Mouse (Mus musculus) granulocyte monocyte progenitor cell, adult 5-6 weeks (primary cell): Measurements from ENCODE around the gene 1700012P22Rik. TPM values are rescaled to one million over a fixed set of nuclear protein-coding genes. Genes with fewer than 3 reads are reported as not detected.

ENCODE experiments used
- ATAC-seq: replicated peaks from 2 replicates; pipeline ENCODE4 v1.8.0; 2016; ENCODE audit warnings: mild to moderate bottlenecking, moderate TSS enrichment, inconsistent platforms; ENCODE audit not compliant: poor library complexity, severe bottlenecking
- total RNA-seq, 2 experiments: library from RNA; stranded (forward) in 1 of 2; stranded (reverse) in 1 of 2; fragments of 200-712, 200-1000 nt in 1 of 2; fragments of >200 nt in 1 of 2; fragmentation: Nextera tagmentation in 1 of 2; gene quantifications; 2 replicates each; pipeline ENCODE4 v1.2.3; 2014 to 2017

The 1700012P22Rik gene
- total RNA-seq (2014; fragmentation: Nextera tagmentation) (not detected in 2 replicates), total RNA-seq (2017) (not detected in 2 replicates)

DNA sequence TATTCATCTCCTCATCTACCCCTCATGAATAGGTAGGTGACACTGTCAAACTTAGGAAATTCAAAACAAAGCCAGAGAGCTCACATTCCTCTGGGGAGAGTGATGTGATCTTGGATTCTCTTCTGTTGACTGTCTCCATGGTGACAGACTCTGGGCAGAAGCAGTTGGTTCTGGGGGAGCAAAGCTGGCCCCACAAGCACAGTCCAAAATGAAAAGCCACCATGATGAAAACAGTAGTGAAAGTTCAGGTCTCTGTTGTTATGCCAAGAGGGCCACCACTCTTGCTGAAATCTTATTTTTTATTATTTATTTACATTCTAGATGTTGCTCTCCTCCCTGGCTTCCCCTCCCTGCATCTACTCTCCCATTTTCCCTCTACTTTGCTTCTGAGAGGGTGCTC is at the start of gene 1700012P22Rik:
TSS of gene 1700012P22Rik (minus strand) at position 101 of the 400 bp plus-strand sequence.
- ATAC-seq = no peak

DNA sequence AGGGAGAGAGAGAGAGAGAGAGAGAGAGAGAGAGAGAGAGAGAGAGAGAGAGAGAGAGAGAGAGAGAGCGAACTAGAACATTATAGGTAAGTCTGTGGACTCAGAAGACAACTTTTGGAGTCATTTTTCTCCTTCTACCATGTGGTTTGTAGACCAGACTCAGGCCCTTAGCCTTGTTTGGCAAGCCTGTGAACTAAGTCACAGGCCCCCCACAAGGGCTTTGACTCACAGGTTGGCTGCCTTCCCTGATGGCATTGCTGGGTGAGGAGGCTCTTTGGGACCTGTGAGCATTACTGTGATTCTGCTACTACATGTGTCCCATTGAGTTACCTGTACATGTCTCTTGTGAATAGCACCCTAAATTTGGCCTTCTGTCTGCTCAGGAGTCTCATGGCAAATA is 29.5 kb upstream of the 1700012P22Rik start:
- ATAC-seq = no peak

DNA sequence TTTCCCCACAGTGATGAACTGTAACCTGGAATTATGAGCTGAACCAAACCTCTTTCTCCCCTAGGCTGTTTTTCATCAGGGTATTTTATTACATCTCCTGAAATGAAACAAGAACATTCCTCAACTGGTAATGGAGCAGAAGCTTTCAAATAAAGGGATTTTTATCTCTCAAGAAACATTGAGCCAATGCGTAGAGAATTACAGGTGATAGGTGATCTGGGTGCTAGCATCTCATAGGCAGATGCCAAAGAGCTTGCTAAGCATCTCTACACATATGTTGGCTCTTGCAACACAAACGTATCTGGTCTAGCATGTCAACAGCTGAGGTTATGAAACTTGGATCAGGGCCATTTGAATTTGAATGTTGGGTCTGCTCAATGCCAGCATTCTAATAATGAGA is 26.6 kb upstream of the 1700012P22Rik start:
- no peak for ATAC-seq

DNA sequence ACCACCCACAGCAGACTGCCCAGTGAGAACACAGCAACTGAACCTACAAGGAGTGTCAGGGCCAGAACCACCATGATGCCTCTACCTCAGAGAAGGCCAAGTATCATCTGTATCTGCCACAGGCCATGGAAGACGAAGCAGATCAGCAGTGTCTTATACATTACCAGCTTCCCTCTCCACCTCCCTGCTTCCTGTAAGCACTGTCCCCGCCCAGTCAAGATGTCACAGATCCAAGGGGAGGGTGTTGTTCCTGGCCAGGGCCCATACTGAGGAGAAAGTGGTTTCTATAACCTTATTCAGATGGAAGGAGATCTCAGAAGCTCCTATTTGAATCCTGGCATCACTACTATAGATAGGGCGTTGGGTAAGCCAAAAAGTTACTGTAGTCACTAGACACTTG is 25.1 kb upstream of the 1700012P22Rik start, which contains the start of gene Aadacl3:
TSS of gene Aadacl3 (minus strand) at position 101 of the 400 bp plus-strand sequence.
- no peak for ATAC-seq

DNA sequence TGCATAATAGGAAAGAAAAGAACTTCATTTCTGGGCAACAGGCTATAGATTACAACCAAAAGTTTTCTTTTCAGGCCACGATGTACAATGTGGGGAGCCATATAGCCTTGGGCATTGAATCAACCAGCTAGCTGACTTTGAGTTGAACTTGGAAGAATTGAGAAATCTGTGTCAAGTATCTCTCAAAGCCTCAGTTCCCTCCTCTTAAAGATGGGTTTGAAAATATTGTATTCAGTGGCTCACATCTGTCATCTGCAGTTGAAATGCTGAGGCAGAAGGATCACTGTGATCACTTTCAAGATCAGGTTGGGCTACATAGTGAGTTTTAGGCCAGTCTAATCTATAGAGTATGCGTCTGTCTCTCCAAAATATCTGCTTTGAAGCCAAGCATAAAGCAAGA is 14.6 kb upstream of the 1700012P22Rik start, which contains the start of gene Gm9944:
TSS of gene Gm9944 (minus strand) at position 101 of the 400 bp plus-strand sequence.
- no peak for ATAC-seq

DNA sequence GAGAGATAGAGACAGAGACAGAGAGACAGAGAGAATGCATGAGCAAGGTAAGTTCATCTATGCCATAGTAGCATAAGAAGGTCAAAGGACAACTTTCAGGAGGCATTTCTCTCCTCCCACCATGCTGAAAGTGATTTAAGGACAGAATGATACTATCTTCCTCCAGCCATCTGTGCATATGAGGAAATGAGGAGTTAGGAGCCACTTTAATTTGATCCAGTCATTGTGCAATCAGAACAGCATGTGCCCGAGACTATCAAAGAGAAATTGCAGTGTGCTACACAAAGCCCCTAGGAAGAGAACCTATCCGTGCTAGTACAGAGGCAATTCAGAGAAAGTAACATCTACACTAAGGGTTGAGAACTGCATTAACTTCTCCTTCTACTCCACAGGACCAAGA is 10.0 kb upstream of the 1700012P22Rik start:
- peak; percentile 93 for ATAC-seq

DNA sequence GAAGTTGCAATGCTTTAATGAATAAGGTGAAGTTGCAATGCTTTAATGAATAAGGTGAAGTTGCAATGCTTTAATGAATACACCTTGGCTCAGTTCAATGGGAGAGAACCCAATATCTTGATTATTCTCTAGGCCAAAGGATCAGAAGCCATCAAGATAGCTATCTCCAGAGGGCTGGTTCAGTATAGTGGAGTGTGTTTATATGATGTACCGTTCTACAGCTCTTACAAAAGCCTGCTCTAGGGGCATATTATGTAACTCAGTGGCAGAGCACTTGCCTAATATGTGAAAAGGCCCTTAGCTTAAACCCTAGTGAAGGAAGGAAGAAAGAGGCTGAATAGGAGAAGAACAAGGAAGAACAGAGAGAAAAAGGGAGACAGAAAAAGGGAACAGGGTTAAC is 3.0 kb upstream of the 1700012P22Rik start:
- ATAC-seq = peak; percentile 86

DNA sequence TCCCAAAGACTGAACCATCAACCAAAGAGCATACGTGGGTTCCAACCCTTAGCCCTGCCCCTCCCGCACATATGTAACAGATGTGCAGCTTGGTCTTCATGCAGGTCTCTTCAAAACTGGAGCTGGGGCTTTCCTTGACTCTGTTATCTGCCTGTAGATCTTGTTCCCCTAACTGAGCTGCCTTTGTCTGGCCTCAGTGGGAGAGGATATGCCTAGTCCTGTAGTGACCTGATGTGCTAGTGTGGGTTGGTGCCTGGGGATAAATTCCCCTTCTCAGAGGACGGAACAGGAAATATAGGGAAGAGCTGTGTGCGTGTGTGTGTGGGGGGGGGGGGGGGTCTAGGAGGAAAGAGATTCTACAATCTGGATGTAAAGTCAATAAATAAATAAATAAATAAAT is 2.5 kb upstream of the 1700012P22Rik start:
- ATAC-seq = no peak

DNA sequence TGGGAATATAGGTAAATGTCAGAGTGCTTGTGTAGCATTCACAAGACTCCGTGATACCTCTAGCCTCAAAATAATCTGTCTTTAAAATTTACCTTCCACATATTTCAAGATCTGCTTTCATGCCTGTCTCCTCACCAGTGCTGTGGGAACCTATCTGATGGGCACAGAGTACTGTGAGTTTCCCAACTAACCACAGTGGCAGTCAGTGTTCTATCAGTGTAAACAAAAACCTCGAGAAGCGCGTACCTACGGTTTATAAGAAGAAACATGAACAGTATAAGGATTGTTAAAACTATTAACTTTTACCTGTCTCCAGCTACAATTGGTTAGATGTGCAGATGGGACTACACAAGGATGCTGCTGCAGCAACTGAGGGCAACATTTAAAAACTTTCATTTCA is 5.4 kb downstream of the 1700012P22Rik start:
- no peak for ATAC-seq

DNA sequence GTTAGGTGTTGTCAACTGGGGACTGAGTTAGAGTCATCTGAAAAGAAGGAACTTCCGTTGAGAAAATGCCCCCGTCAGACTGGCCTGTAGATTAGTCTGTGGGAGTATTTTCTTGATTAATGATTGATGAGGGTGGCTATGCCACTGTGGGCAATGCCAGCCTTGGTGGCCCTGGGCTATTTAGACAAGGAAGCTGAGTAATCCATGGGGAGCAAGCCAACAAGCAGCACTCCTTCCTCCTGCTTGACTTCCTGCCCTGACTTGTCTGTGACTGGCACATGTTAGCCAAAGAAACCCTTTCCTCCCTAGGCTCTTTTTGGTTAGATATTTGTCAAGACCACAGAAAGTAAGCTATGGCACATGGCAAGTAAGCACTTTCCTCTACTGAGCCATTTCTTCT is 7.8 kb downstream of the 1700012P22Rik start:
- no peak for ATAC-seq

DNA sequence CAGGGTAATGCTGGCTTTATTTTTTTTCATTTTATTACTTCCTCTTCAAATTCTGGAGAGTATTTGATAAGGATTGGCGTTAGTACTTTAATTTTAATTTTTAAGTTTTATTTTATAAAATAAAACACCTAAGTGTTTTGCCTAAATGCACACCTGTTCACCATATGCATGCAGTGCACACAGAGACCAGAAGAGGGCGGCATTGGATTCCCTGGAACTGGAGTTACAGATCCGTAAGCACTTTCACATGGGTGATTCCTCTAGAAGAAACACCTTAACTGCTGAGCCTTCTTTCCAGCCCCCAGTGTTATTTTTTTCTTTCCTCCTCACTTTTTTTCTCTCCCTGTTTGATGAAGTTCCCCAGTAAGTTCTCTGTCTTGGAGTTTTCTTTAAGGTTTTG is 9.7 kb downstream of the 1700012P22Rik start:
- ATAC-seq = peak; percentile 67; the same call in 1 of the 2 replicates

DNA sequence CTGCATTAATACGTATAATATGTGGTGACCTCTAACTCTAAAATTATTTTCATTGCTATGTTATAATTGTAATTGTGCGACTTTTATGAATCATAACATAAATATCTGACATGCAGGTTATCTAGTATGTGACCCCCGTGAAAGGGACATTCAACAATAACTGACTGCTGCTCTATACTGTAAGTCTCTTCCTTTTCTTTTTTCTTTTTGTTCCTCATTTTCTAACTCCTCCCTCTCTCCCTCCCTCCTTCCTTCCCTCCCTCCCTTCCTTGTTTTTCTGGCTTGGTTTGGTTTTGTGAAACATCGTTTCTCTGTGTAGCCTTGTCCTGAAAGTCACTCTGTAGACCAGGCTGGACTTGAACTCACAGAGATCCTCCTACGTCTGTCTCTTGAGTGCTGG is 14.0 kb downstream of the 1700012P22Rik start:
- ATAC-seq = peak; percentile 58

DNA sequence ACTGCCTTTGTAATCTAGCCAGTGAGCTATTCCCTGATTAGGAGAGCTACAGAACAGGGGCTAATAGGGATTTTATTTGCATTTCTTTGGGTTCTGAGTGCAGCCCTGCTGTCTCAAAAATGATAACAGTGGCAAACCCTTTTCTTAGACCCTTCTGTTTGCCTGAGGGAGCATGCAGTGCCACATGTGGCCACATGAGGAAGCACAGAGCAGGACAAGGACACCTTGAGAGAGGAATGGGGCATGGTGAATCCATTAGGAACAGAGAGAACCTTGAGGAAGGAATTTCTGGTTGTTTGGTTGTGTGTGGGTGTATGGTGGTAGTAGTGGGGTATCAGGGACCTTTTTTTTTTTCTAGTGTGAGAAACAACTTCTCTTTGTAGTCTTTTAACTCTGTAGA is 17.9 kb downstream of the 1700012P22Rik start:
- peak; percentile 79 for ATAC-seq

DNA sequence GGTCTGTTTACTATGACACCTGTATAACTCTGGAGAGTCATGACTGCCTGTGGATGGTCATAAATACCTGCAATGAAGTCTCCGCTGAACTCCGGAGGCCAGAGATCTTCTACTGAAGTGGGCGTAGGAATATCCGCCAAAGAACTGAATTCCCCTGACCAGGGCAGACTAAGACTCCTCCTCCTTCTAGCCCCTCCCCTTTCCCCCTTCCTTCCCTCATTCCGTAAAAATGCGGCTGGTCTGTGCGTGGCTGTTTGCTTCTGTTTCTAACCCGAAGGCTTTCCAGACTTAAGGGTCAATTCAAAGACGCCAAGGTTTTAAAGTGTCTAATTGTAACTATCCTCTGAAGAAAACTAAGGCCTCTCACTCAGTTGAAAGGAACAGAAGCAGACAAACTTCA is 30.3 kb downstream of the 1700012P22Rik start, which contains the start of gene Pramef12:
TSS of gene Pramef12 (minus strand) at position 175 of the 400 bp plus-strand sequence.
- no peak for ATAC-seq

DNA sequence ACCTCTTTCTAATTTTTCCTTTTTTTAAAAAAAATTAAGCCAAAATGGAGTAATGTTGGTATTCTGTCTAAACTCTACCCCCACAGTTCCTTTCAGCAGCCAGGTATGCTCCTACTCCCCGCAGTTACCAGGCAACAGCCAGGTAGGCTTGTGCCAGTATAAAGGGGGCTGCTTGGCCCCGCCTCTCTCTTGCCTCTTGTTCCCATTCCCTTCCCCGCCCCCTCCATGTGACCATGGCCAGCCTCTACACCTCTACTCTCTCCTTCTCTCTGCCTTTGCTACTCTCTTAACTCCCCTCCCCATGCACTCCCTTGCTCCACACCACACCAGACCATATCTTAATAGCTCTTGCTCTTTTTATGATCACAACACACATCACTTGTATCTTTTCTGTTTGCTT is 32.3 kb downstream of the 1700012P22Rik start:
- ATAC-seq = no peak

DNA sequence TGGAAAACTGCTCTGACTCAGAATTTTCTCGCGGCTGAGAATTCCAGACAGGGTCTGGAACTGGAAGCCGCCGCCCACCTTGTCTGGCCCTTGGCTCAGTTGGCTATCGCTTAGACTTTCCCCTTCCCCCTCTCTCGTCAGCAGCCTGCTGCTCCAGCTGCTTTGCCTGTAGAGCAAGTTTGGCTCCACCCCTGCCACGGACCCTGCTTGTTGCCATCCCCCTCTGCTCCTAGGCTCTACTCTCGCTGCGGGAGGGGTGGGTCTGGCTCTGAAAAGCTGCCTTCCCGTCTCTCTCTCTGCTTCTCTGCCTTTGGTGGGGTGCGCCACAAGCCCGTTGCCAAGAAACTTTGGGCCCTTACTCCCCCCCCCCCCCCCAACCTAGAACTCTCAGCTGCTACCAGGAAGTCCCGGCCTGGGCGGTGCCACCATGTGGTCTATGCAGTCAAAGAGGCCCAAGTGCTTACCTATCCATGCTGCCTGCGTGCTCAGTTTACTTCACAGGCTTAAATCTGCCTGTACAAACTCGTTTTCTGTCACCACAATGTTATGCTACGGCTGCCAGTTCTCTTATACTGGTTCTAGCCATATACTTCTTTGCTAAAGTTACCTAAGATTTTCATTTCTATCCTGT is 34.0 kb downstream of the 1700012P22Rik start:
- ATAC-seq = peak; percentile 85

DNA sequence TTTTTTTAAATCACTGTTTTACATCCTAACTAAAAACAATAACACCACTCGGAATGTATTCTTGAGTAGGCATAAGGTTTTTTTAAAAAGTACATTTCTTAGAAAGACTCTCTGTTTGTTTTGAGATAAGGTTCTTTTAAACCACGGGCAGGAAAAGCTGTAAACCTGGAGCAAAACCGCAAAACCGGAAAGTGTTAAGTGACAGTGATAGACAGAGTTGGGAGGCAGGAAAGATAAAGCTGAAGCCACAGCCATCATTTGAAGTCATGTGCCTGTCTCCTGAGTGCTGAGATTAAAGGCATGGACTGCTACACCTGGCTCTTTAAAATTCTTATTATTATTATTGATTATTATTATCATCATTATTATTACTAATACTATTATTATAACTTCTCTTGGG is 35.9 kb downstream of the 1700012P22Rik start:
- ATAC-seq = no peak

DNA sequence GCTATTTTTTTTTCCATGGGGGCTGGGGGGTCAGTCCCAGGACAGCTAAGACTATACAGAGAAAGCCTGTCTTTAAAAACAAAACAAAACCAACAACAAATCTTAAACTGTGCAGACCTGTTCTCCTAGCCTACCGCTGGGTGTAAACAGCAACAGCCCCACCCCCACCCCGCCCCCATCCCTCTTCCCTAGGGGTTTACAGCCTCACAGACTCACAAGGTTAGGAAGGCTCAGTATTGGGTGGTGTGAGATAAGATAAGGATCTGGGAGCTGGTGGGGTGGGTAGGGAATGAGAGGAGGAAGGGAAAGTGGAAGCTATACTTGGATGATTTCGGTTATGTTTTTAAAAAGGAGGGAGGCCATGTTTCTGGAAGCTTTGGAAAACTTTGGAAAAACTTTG is 42.3 kb downstream of the 1700012P22Rik start:
- no peak for ATAC-seq

DNA sequence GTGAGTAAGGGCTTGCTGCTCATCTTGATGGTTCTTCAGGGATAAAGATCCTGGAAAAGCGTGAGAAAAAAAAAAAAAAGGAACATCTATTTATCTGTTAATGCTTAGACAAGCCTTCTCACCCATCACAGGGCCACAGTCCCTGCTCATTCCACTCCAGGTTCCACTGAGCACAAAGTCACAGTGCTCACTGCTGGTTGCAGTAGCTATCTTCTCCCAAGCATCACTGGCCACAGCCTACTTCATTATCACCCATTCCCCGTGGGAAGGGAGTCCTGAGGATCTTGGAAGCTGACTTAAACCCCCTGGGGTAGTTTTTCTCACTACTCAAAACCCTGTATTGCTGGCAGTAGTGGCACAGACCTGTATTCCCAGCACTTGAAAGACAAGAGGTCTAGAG is 60.7 kb downstream of the 1700012P22Rik start, which contains the start of gene Pramef20:
TSS of gene Pramef20 (minus strand) at position 23 of the 400 bp plus-strand sequence.
- ATAC-seq = no peak
